ENCODE assay signal across 16 mouse cellular contexts in the genomic region with DNA sequence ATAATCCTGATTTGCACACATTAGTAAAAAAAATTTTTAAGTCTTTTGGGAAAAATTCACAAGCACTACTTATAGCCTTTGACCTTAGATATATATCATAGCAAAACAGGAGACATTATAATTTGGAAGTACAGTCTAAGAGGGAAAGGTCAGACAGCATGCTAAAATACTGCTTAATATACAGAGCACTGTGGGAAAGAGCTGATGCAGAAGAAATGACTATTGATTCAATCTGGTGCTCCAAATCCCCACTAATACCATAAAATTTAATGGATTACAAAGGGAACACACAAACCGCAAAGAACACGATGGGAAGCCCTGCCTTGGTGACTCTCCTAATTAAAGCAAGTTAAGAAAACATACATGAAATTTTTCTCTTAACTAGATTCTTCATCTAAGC.
"Had no signal": no experiment of that assay in that cellular context is flagged by ENCODE, and none has a peak within 500 bp of the region (broad histone marks: within the 10 kb centered on the region; RNA-seq: fewer than 3 reads in every experiment).

No protein-coding gene starts in this region.

- H3K27me3 ChIP-seq: neural tube, embryonic 13.5 days; neural tube, embryonic 15.5 days; stomach, embryonic 15.5 days had no signal

- H3K27ac ChIP-seq: neural tube, embryonic 13.5 days; neural tube, embryonic 15.5 days; stomach, embryonic 15.5 days; stomach, postnatal 0 days had no signal

- H3K9me3 ChIP-seq: neural tube, embryonic 13.5 days; neural tube, embryonic 15.5 days; stomach, embryonic 15.5 days had no signal

- H3K4me3 ChIP-seq: neural tube, embryonic 13.5 days; neural tube, embryonic 15.5 days; stomach, embryonic 15.5 days had no signal

- H3K36me3 ChIP-seq: neural tube, embryonic 13.5 days; neural tube, embryonic 15.5 days; stomach, embryonic 15.5 days had no signal

- DNase-seq: retina, postnatal 1 day; right cerebral cortex, adult 18-20 months; right cerebral cortex, postnatal 14 days; right cerebral cortex, postnatal 25 days; right cerebral cortex, postnatal 4 days; spleen, adult 18-20 months; thymus, adult 18-20 months; thymus, adult 2 months; thymus, postnatal 14 days; thymus, postnatal 25 days; thymus, postnatal 36 days; thymus, postnatal 4 days had no signal

- H3K4me2 ChIP-seq: neural tube, embryonic 13.5 days; neural tube, embryonic 15.5 days; stomach, embryonic 15.5 days had no signal

- H3K4me1 ChIP-seq: neural tube, embryonic 13.5 days; neural tube, embryonic 15.5 days; stomach, embryonic 15.5 days had no signal

- H3K9ac ChIP-seq: neural tube, embryonic 13.5 days; neural tube, embryonic 15.5 days; stomach, embryonic 15.5 days had no signal
